Mouse (Mus musculus): Measurements from ENCODE around the gene Ankrd23. TPM values are rescaled to one million over a fixed set of nuclear protein-coding genes. Genes with fewer than 3 reads are reported as not detected.

Ankrd23 gene
- polyA plus RNA-seq, 1 experiment from 2014 or later: 11.7 TPM

GRCm38 (mm10) chr1:36549491-36549890 lies 12.8 kb upstream of the Ankrd23 start:
- Histone ChIP-seq H3K9me3 (ENCODE audit: low read depth, low read length) (no peaks in the 10 kb centered on the region), H3K36me3 (ENCODE audit: insufficient read depth) (peaks cover 66% of the 10 kb centered on the region), H3K4me1 (ENCODE audit: insufficient read depth) (peaks cover 12% of the 10 kb centered on the region), H3K4me3 (ENCODE audit: low read depth, low read length) (no peak overlapping the region), H3K9ac (peak overlapping the region; percentile 3; the same call in 1 of the 2 replicates), H3K4me2 (no peak overlapping the region), H3K27me3 (ENCODE audit: insufficient read depth, low read length) (no peaks in the 10 kb centered on the region), H3K27ac (ENCODE audit: low read depth) (no peak overlapping the region)
- TF ChIP-seq CTCF (IDR thresholded peaks at IDR 0.05; ENCODE audit: low read depth): no peak
- no peak for DNase-seq
- 77% methylated on average over 18 of the region's 18 CpGs for WGBS
- ATAC-seq (ENCODE audit: insufficient read depth): no peak

GRCm38 (mm10) chr1:36548771-36549170 lies 12.1 kb upstream of the Ankrd23 start:
- Histone ChIP-seq H3K27me3 (ENCODE audit: insufficient read depth, low read length) (no peaks in the 10 kb centered on the region), H3K27ac (ENCODE audit: low read depth) (no peak overlapping the region), H3K4me2 (0 out of 2 replicates have a peak overlapping the region, but pooled peaks have one; percentile 10), H3K4me1 (ENCODE audit: insufficient read depth) (0 out of 2 replicates have a peak, but pooled peaks cover 8% of the 10 kb centered on the region), H3K4me3 (ENCODE audit: low read depth, low read length) (no peak overlapping the region), H3K9ac (no peak overlapping the region), H3K36me3 (ENCODE audit: insufficient read depth) (peaks cover 59% of the 10 kb centered on the region), H3K9me3 (ENCODE audit: low read depth, low read length) (no peaks in the 10 kb centered on the region)
- DNase-seq (no peak), ATAC-seq (ENCODE audit: insufficient read depth) (no peak)
- WGBS: 31% methylated on average over 8 of the region's 8 CpGs
- TF ChIP-seq CTCF (IDR thresholded peaks at IDR 0.05; ENCODE audit: low read depth): no peak

- Histone ChIP-seq H3K4me1 (ENCODE audit: insufficient read depth) (0 out of 2 replicates have a peak, but pooled peaks cover 8% of the 10 kb centered on the region), H3K9ac (peak overlapping the region; percentile 26; the same call in 1 of the 2 replicates), H3K9me3 (ENCODE audit: low read depth, low read length) (no peaks in the 10 kb centered on the region), H3K36me3 (ENCODE audit: insufficient read depth) (peaks cover 52% of the 10 kb centered on the region), H3K4me3 (ENCODE audit: low read depth, low read length) (no peak overlapping the region), H3K4me2 (0 out of 2 replicates have a peak overlapping the region, but pooled peaks have one; percentile 10), H3K27me3 (ENCODE audit: insufficient read depth, low read length) (no peaks in the 10 kb centered on the region), H3K27ac (ENCODE audit: low read depth) (peak overlapping the region; percentile 72)
- 23% methylated on average over 9 of the region's 9 CpGs for WGBS
- DNase-seq (peak; percentile 75), ATAC-seq (ENCODE audit: insufficient read depth) (no peak)
- TF ChIP-seq CTCF (IDR thresholded peaks at IDR 0.05; ENCODE audit: low read depth): no peak
These were observed 11.4 kb upstream of the Ankrd23 start for GRCm38 (mm10) chr1:36547981-36548598.

- Histone ChIP-seq H3K4me3 (ENCODE audit: low read depth, low read length) (peak within 1 kb of the TSS; percentile 68), H3K4me2 (peak within 1 kb of the TSS; percentile 77), H3K9ac (peak within 1 kb of the TSS; percentile 71), H3K27ac (ENCODE audit: low read depth) (peak within 1 kb of the TSS; percentile 72), H3K4me1 (ENCODE audit: insufficient read depth) (0 out of 2 replicates have a peak, but pooled peaks cover 8% of the 10 kb centered on the region), H3K27me3 (ENCODE audit: insufficient read depth, low read length) (no peaks in the 10 kb centered on the region), H3K9me3 (ENCODE audit: low read depth, low read length) (no peaks in the 10 kb centered on the region), H3K36me3 (ENCODE audit: insufficient read depth) (peaks cover 50% of the 10 kb centered on the region)
- under 1% methylated on average over 43 of the region's 43 CpGs for WGBS
- peak; percentile 96 for ATAC-seq (ENCODE audit: insufficient read depth)
- TF ChIP-seq CTCF (IDR thresholded peaks at IDR 0.05; ENCODE audit: low read depth): peak; percentile 99
- peak; percentile 99 for DNase-seq
These were observed 10.3 kb upstream of the Ankrd23 start, which contains the start of gene Ankrd39 for GRCm38 (mm10) chr1:36546888-36547471. Gene Ankrd39 (minus strand): TSS chr1:36547445.

GRCm38 (mm10) chr1:36545845-36546600 lies 9.3 kb upstream of the Ankrd23 start:
- no peak for TF ChIP-seq CTCF (IDR thresholded peaks at IDR 0.05; ENCODE audit: low read depth)
- WGBS: 65% methylated on average over 19 of the region's 19 CpGs
- DNase-seq (no peak), ATAC-seq (ENCODE audit: insufficient read depth) (no peak)
- Histone ChIP-seq H3K9me3 (ENCODE audit: low read depth, low read length) (no peaks in the 10 kb centered on the region), H3K4me2 (peak overlapping the region; percentile 77), H3K27ac (ENCODE audit: low read depth) (no peak overlapping the region), H3K4me1 (ENCODE audit: insufficient read depth) (0 out of 2 replicates have a peak, but pooled peaks cover 8% of the 10 kb centered on the region), H3K9ac (peak overlapping the region; percentile 71), H3K27me3 (ENCODE audit: insufficient read depth, low read length) (no peaks in the 10 kb centered on the region), H3K36me3 (ENCODE audit: insufficient read depth) (peaks cover 49% of the 10 kb centered on the region), H3K4me3 (ENCODE audit: low read depth, low read length) (peak overlapping the region; percentile 68)

- peak overlapping the region; percentile 77; the same call in 1 of the 2 replicates for H3K4me2 ChIP-seq
- no peak for DNase-seq
- H3K4me3 ChIP-seq (ENCODE audit: low read depth, low read length): no peak overlapping the region
- WGBS: 76% methylated on average over 2 of the region's 2 CpGs
- TF ChIP-seq CTCF (IDR thresholded peaks at IDR 0.05; ENCODE audit: low read depth): no peak
- no peaks in the 10 kb centered on the region for H3K9me3 ChIP-seq (ENCODE audit: low read depth, low read length)
- no peaks in the 10 kb centered on the region for H3K27me3 ChIP-seq (ENCODE audit: insufficient read depth, low read length)
- no peak overlapping the region for H3K27ac ChIP-seq (ENCODE audit: low read depth)
- no peak for ATAC-seq (ENCODE audit: insufficient read depth)
- H3K4me1 ChIP-seq (ENCODE audit: insufficient read depth): 0 out of 2 replicates have a peak, but pooled peaks cover 8% of the 10 kb centered on the region
- no peak overlapping the region for H3K9ac ChIP-seq
- H3K36me3 ChIP-seq (ENCODE audit: insufficient read depth): peaks cover 47% of the 10 kb centered on the region
These were observed 8.7 kb upstream of the Ankrd23 start for GRCm38 (mm10) chr1:36545382-36545781.
